Mouse (Mus musculus): ENCODE data around the gene Dpp9. TPM values are rescaled to one million over a fixed set of nuclear protein-coding genes. Genes with fewer than 3 reads are reported as not detected.

Gene Dpp9
- total RNA-seq, 2 experiments from 2014 or later: 68.3 to 71.4 TPM

DNA sequence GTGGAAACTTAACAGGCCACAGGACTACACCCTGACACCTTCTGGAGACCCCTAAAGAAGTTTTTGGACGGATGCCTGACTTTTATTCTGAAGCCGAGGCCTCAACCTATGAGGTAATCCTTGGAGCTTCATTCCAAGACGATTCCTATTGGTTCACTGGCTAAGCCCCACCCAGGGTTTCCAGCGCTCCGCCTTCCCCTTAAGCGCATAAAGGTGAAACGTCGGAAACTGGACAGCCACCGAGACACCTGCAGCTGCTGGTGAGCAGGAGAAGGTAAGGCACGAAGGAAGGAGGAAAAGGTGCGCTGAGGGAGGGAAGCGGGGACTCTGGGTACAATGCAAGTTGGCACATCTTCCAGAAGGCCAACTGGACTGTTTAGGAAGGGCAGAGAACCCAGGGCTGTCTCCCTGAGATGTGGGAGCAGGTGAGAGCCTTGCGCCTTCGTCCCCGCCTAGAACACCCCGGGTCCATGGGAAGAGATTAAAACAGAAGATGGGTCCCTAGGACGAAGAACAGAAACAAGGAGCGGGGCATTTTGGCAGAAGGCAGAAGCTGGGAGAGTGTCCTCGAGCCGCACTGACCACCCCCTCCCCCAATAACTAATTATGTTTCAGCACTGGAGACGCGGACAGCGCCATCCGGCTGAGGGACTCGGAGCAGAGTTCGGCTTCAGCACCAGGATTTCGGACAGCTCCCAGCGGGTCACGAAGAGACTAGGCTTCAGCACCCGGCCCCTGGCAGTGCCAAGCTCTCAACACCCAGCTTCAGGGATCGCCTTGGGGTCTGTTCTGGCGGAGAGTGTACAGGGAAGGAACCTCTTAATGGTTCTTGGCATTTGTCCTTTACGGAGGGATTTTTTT lies 23.1 kb upstream of the Dpp9 start:
- intact Hi-C loops (cut with DNase I): no loop called here
- peak; percentile 72 to 88 for DNase-seq (ENCODE audit: low spot score in 2 of 2)

- peak; percentile 87 to 93 for DNase-seq (ENCODE audit: low spot score in 2 of 2)
- intact Hi-C loops (cut with DNase I): loop anchor here (1.0 kb wide), 1 partner anchor 17 kb away; no protein-coding TSS in a partner anchor
These were observed 15.2 kb upstream of the Dpp9 start for GRCm38 (mm10) chr17:56233818-56234469.

GRCm38 (mm10) chr17:56233389-56233788 lies 14.7 kb upstream of the Dpp9 start:
- DNase-seq (ENCODE audit: low spot score in 2 of 2): no peak

DNA sequence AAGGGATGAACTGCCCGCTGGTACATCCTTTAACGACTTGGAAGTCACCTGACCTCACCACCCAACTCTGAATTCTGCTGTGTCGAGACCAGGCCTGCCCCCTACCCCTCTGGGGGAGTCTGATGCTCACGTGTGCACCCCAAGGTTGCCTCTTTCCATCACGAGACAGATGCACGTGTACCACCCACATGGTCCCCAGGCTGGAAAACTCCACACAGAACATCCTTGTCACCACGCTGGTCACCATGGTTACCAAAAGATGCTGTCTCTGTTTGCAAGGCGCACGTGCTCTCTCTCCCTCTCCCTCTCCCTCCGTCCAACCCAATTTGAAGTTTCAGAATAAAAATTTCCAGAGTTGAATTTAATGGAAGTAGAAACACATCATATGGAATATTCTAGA lies 11.2 kb upstream of the Dpp9 start:
- intact Hi-C loops (cut with DNase I): no loop called here

More at GRCm38 (mm10) chr17:56233389-56233788, 14.7 kb upstream of the Dpp9 start:
- intact Hi-C loops (cut with DNase I): loop anchor here (1.0 kb wide), 1 partner anchor 18 kb away; no protein-coding TSS in a partner anchor

GRCm38 (mm10) chr17:56226566-56226965 lies 7.9 kb upstream of the Dpp9 start:
- intact Hi-C loops (cut with DNase I): no loop called here

More for the DNA sequence above, 11.2 kb upstream of the Dpp9 start:
- DNase-seq (ENCODE audit: low spot score in 2 of 2): peak; percentile 85 to 92

DNA sequence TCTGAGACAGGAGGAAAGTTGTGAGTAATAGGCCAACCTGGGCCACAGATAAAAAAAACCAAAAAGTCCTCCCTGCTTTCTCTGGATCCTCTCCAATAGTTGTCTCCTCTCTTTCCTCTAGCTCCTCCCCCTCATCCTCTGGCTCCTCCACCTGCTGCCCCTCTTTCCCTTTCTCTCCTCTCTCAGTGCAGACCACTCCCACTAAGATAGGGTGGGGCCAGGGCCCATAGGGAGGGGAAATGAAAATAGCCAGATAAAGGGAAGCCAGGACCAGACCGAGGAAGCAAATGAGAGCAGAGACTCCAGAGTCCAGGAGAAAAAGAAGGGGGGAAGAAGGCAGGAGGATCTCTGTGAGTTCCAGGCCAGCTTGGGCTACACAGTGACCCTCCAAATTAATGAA lies 6.2 kb upstream of the Dpp9 start:
- intact Hi-C loops (cut with DNase I): no loop called here
- DNase-seq (ENCODE audit: low spot score in 2 of 2): no peak

More at GRCm38 (mm10) chr17:56226566-56226965, 7.9 kb upstream of the Dpp9 start:
- no peak for DNase-seq (ENCODE audit: low spot score in 2 of 2)

- DNase-seq (ENCODE audit: low spot score in 2 of 2): no peak
- intact Hi-C loops (cut with DNase I): loop anchor here (2.0 kb wide), 1 partner anchor 31 kb away; no protein-coding TSS in a partner anchor
These were observed 1.1 kb upstream of the Dpp9 start for GRCm38 (mm10) chr17:56219805-56220204.

DNA sequence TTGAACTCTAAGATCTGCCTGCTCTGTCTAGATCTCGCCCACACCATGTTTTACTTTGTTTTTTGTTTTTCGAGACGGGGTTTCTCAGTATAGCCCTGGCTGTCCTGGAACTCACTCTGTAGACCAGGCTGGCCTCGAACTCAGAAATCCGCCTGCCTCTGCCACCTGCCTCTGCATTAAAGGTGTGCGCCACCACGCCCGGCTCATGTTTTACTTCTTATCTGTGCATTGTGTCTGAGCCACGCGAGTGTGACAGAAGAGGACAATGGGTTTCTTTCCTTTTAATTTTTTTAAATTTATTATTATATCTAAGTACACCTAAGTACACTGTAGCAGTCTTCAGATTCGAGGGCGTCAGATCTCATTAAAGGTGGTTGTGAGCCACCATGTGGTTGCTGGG lies 546 bp upstream of the Dpp9 start:
- DNase-seq (ENCODE audit: low spot score in 2 of 2): no peak
- intact Hi-C loops (cut with DNase I): loop anchor here (2.0 kb wide), 1 partner anchor 32 kb away; no protein-coding TSS in a partner anchor

DNA sequence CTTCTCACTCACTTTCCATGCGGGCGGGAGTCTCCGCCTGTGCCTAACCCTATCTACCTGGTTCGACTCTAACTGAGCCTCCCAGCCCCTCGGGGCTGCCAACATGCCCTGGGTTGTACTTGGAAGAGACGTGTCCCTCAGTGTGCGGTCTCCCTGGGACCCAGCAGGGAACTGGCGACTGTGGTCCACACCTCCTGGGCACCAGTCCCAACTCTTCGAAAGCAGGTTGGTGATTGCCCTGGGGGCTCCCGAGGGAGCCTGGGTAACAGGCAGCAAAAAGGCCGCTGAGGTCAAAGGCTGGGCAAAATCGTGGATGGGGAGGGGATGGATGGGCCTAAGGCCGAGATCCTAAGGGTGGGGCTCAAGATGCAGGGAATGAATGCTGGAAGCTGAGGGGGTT lies 1.0 kb downstream of the Dpp9 start:
- no peak for DNase-seq (ENCODE audit: low spot score in 2 of 2)
- intact Hi-C loops (cut with DNase I): loop anchor here (1.0 to 2.0 kb wide), 2 partner anchors 33 to 39 kb away; partner anchors contain the start of gene Fem1a

GRCm38 (mm10) chr17:56214229-56214628 lies 4.5 kb downstream of the Dpp9 start:
- intact Hi-C loops (cut with DNase I): no loop called here
- no peak for DNase-seq (ENCODE audit: low spot score in 2 of 2)

GRCm38 (mm10) chr17:56212676-56213075 lies 6.0 kb downstream of the Dpp9 start:
- DNase-seq (ENCODE audit: low spot score in 2 of 2): no peak
- intact Hi-C loops (cut with DNase I): no loop called here

DNA sequence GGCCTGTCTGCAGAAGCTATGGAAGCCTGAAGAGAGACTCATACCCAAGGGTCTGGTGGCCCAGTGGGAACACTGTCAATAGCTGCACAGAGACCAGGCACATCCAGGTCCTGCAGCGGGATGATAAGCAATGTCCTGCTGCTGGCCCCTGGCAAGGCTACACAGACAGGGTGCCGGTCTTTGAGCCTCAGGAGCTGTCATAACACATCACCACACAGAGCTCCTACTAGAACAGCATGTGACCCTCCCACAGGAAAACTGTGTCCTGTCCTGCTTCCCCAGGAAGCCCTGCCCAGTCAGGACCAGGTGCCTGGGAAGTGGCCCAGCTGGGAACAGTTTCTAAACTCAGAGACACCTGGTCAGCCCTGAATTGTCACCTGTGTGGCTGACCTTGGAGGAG lies 7.6 kb downstream of the Dpp9 start:
- no peak for DNase-seq (ENCODE audit: low spot score in 2 of 2)
- intact Hi-C loops (cut with DNase I): no loop called here

GRCm38 (mm10) chr17:56208821-56209220 lies 9.9 kb downstream of the Dpp9 start:
- no peak for DNase-seq (ENCODE audit: low spot score in 2 of 2)
- intact Hi-C loops (cut with DNase I): no loop called here

DNA sequence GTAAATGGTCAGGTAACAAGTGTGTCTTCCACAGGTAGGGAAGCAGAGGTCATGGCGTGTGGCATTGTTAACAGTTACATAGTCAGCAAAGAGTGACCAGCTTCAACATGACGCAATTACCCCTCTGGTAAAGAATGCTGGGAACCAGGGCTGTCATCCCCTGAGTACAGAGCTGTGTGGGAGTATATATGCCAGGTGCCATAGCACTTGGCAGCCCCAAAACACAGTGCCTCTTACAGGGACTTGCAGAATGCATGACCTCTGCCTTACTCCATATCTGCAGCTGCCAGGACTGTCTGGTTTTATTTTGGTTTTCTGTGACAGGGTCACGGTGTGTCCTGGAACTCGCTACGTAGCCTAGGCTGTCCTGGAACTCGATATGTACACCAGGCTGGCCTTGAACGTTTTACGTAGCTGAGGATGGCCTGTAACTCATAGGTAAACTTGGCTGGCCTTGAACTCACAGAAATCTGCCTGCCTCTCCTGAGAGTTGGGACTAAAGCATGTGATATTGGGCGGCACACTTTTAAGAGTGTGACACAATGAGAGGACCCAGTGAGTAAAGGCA lies 10.7 kb downstream of the Dpp9 start:
- intact Hi-C loops (cut with DNase I): no loop called here
- DNase-seq (ENCODE audit: low spot score in 2 of 2): no peak

GRCm38 (mm10) chr17:56206986-56207674 lies 11.6 kb downstream of the Dpp9 start:
- intact Hi-C loops (cut with DNase I): no loop called here
- DNase-seq (ENCODE audit: low spot score in 2 of 2): no peak

- no peak for DNase-seq (ENCODE audit: low spot score in 2 of 2)
- intact Hi-C loops (cut with DNase I): no loop called here
These were observed 12.3 kb downstream of the Dpp9 start for GRCm38 (mm10) chr17:56206276-56206884.

- intact Hi-C loops (cut with DNase I): loop anchor here (1.0 kb wide), 1 partner anchor 13 kb away; no protein-coding TSS in a partner anchor
These were observed 15.0 kb downstream of the Dpp9 start for GRCm38 (mm10) chr17:56203729-56204128.

GRCm38 (mm10) chr17:56202476-56202875 lies 16.2 kb downstream of the Dpp9 start:
- no peak for DNase-seq (ENCODE audit: low spot score in 2 of 2)
- intact Hi-C loops (cut with DNase I): no loop called here

More at GRCm38 (mm10) chr17:56203729-56204128, 15.0 kb downstream of the Dpp9 start:
- no peak for DNase-seq (ENCODE audit: low spot score in 2 of 2)

DNA sequence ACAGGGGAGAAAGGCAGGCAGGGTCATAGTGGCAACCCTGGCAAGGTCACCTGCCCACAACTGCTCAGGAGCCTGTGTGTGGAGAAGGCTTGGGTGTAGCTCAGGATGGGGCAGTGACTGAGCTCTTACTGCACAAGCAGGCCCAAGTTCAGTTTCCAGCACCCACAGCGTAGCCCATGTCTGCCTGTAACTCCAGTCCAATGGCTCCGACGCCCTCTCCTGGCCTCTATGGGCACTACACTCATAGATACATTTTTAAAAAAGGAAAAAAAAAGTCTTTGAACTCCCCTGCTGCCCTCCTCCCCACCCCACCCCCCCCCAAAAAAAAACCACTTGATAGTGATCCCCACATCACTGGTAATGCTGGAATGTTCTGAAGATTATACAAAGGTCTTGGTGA lies 17.1 kb downstream of the Dpp9 start:
- intact Hi-C loops (cut with DNase I): no loop called here
- DNase-seq (ENCODE audit: low spot score in 2 of 2): no peak

Measured in left cerebral cortex, postnatal 25 days (tissue).